Mouse (Mus musculus) retina, adult 2 months (tissue): Measurements from ENCODE around the gene Erv3.
A peak's percentile ranks its signal among the peaks of the same experiment; 100 is the strongest.

Experiments used
- DNase-seq: peaks from one replicate; pipeline ENCODE4 v3.0.0-alpha.2; 2012; ENCODE audit warnings: low read depth, low spot score

Gene Erv3

DNA sequence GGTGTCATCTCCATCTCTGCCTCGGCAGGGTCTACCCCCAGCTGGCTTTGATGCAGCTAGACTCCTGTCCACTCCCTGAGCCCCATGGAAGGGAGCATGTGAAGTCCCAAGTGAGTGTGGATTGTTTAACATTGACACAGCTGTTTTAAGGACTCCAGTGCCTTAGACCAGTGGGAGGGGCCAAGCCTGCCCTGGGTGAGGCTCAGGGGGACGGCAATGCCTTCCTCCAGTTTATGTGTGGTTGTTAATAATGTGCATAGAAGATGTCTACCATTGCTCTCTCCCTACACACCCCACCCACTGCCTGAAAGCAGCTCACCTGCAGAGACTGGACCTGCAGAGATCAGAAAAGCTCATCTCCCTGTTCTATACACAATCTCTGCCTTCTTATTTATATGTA, 35.6 kb downstream of the Erv3 start:
- DNase-seq, result no peak

DNA sequence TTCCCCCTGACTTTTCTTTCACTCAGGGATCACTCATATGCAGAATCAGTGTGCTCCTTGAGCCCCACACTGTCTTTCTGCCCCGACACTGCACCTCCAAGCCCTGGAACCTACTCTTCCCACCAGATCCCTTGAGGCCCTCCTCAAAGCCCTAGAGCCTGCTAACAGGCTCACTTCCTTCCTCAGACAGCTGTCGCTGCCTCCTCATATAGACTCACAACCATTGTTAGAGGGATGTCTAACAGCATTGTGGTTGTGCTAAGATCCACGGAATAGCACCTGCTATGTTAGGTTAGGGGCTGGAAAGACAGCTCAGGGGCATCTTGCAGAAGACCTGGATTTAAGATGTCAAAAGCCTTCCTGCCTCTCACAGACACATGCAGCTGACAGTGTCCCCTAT, 37.1 kb downstream of the Erv3 start:
- no peak for DNase-seq

DNA sequence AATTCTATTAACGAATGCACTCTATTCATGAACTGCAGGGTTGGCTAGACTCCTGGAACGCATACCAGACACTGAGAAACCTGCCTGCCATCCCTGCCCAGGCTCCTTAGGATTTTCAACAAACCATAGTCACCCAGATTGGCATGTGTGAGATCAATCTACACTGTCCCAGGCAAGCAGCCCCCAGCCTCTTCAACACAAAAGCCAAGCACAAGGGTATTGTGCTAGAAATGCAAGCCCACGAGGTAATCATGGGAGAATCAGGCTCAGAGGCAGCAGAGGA, 37.9 kb downstream of the Erv3 start:
- no peak for DNase-seq

DNA sequence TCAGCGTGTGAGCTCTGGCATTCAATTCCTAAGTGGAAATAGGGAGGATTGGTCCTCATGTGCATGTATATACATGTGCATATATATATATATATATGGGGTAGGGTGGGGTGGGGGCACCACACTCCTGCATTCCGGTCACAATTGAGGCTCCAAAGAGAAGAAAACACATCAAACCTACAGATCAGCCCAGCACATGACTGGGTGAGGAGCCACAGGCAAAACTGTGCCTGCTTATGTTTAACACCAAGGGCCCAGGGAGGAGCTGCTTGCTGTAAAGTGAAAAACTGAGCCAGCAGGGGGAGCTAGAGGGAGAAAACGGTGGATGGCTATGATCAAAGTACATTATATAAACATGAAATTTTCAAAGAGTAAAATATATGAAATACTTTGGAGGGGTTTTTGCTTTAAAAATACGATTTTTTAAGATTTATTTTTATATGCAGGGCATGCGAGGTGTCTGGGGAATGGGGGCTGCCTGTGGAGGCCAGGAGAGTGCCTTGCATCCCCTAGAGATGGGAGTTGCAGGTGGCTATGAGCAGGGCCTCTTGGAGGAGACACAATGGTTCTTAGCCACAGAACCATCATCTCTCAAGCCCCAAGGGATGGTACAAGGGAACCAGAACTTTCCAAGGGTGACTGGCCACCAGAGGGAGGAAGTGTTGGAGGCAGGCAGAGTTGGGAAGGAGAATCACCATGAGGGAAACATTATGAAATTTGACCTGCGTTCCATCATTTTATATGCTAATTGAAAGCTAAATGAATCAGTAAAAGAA, 38.4 kb downstream of the Erv3 start:
- DNase-seq, result peak; percentile 73

DNA sequence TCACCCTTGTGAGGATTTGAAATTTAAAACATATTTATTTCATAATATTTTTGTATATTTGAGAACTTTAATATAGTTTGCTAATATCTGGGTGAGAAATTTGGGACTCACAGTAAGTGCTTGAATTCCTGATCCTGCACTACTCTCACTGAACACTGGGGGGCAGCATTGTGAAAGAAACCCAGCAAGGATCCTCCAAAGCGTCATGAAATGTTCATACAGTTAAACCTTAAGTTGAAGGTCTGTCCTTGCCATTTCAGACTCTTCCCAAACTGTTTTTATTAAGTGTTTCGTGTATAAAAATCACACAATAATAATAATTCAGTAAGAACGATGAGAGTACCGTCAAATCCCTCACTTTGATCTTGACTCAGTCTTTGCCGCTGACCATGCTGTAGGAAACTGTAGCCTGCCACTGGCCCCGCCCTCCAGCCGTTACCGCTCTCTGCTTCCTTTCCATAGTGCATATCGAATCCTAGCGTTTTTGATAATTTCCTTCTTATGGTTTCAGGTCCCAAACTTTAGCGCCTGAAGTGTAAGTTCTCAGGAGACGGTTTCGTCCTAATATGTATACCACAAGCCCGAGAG, 39.4 kb downstream of the Erv3 start:
- peak; percentile 74 for DNase-seq

DNA sequence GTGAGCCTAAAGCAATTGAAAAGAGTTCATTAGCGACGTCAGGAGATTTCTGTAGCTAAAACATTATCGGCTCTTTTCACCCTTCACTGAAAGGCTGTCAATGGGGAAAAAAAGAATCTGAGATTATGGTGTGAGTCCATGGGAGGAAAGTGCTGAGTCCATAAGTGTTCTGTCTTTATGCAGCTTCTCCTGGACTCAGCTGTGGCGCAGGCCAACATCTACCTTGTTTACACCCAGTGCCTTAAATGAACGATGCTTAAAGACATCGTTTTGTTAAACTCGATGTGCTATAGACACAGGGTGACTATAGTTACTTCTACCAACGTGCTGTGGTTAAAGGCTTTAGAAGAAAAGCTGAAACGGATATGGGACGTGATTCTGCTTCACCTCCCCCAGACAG, 45.2 kb downstream of the Erv3 start:
- no peak for DNase-seq

DNA sequence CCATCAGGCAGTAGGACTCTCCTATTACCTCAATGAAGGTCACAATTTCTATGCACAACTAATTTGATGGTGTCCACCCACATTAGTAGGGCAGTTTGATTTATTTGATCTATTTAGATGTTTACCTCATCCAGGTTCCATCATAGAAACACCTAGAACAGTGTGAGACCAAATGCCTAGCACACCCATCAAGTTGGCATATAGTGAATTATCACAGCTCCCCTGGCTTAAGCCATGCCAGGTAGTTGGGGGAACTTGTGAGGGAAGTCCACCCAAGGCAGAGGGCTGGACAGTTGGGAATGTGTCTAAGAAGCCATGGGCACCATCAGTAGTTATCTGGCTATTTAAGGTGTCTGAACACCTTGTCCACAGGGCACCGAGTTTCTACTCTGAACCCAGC, 46.1 kb downstream of the Erv3 start:
- DNase-seq, result no peak

DNA sequence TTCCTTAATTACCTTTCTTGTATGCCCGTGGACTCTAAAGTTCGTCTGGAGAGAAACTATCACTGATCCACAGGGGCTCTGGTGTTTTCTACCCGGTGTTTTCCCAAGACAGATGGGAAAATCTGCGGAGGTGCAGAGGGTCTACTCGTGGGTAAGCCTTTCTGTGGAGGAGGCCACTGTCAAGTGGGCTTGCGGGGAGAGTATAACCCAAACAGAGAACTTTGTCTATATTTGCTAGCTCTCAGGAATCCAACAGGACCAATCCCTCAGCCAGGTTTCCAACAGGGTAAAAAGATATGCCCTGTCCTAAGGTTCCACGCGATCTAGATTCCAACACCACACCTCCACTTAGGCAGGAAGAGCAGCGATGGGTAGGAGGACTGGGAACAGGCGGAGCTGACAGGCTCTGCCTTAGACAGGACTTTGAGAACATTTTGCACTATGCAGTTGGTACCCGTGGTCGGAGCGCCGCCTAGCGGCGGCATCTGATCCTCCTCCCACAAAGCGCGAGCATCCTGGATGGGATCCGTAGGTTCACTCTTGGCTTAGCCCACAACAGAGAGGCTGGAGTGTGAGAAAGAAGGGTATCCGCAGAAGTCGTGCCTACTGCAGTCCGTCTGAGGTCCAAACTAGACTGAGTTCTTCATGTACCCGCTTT, 46.9 kb downstream of the Erv3 start:
- DNase-seq, result peak; percentile 42

DNA sequence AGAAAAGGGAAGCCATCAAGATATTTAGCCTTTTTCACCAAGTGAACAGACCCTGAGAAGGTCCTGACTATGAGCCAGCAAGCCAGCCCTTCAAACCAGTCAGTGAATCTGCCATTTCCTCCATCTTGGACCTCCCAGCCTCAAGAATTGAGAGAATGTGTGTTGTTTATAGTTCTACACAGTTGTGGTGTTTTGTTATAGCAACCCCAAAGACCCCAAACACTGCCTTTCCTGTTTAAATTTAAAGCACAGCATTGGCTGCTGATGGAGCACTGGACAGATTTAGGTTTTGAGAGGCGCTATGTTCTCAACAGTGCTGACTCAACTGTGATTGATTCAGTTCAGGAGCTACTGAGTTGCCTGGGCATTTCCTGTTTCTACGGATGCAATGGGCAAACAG, 47.9 kb downstream of the Erv3 start:
- no peak for DNase-seq

DNA sequence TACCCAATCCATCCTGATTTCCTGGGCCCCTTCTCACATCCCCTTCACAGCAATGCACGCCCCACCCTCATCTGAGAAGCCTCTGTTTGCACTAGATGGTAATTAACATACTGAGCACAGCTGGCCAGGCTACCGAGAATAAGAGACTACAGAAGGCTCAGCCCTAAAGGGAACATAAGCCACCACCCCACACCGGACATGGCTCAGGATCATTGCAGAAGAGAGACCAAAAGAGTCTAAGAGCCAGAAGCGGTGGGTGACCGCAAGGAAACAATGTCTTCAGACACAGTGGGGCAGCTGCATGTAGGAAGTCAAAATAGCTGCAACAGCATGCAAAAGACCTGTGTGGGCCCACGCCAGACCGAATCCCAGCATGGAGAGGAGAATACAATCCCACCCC, 50.7 kb downstream of the Erv3 start:
- DNase-seq, result no peak

DNA sequence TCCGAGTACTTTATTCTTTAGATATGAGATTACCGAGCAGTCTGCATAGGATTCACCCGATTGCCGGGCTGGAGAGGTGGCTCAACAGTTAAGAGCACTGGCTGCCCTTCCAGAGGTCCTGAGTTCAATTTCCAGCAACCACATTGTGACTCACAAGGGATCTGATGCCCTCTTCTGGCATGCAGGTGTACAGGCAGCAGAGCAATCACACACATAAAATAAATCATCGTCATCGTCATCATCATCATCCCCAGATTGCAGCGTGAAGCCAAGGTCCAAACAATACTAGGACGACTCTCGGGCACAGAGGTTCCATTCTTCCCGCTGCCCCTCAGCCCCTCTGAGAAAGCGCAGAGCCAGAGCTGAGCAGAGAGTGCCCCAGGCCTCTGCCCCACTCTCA, 51.9 kb downstream of the Erv3 start:
- no peak for DNase-seq

DNA sequence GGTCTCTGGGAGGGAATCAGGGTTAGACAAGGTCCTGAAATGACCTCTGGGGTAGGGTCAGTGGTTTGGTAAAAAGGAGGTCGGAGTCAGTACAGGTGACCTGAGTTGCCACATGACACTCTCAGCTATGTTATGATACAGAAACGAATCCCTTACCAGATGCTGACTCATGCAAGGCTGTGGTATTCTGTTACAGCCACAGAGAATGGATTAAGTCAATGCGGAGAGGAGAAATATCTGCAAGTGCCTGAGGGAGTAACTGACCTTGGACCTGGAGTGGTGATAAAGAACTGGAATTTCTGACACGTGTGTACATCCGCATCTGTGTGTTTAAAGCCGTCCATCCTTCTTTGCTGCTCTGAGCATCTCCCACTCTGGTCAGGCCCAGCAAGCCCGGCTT, 52.7 kb downstream of the Erv3 start:
- no peak for DNase-seq

DNA sequence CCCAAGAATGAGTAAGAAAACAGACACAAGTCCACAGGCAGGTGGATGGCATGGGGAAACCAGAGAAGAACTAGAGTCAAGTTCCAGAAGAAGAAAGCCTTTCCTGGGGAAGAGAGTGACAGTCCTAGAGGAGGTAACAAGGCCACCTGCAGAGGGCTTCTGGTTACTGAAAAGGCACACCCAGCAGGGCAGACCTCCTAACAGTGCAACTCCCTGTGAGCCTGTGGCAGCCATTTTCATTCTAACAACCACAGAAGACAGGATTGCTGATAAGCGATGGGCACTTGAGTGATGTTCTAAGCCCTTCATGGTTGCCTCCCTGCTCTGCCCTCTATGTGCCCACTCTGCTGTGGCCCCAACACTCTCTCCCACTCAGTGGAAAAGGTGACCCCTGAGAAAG, 54.2 kb downstream of the Erv3 start:
- DNase-seq, result no peak

DNA sequence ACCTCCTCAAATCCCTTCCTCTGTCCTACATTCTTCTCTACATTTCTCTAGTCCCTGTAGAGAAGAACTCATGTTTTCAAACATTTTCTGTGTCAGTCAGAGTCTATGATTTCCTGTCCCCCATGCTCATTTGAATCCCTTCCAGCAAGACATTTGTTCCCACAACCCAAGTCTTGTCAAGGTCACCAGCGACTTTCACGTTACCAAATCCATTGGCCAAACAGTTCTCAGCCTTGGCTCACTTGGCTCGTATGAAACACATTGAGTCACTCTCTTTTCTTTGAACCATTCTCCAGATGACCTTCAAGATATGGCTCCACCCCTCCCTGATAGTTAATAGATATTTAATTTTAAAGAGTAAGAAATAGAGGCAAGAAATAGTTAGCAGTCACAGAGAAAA, 55.7 kb downstream of the Erv3 start:
- DNase-seq, result no peak
